Mouse (Mus musculus) cerebellum, adult 9-10 months (tissue): ENCODE measurements around the gene Ccdc61.

Experiments used
- DNase-seq: peaks from one replicate; pipeline ENCODE4 v3.0.0; 2022

The Ccdc61 gene

GRCm38 (mm10) chr7:18844811-18845210 is 65.4 kb downstream of the Ccdc61 start:
- DNase-seq: no peak

GRCm38 (mm10) chr7:18841174-18841567 is 69.0 kb downstream of the Ccdc61 start:
- no peak for DNase-seq
